Mouse (Mus musculus): Measurements from ENCODE around the gene Kdelr2.

The Kdelr2 gene

DNA sequence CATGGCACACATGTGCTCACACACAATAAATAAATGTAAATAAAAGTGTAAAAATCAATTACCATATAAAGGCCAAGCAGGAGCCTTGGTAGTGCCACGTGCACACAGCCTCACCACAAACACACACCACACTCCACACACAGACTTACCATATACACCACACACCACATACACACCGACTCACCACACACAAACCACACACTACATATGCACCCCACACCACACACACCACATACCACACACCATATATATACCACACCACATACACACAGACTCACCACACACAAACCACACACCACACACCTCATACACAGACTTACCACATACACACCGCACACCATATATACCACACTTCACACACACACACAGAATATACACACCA, 67.5 kb downstream of the Kdelr2 start:
- no peak for DNase-seq (ENCODE audit: low read depth, low spot score)
